Mouse (Mus musculus): ENCODE measurements around the gene Wnt1. TPM values are rescaled to one million over a fixed set of nuclear protein-coding genes. Genes with fewer than 3 reads are reported as not detected.
"Not testable (repeated sequence)": the region's sequence is repeated elsewhere in the genome, so short reads cannot be mapped to it uniquely, and the experiment has no call there.

Gene Wnt1
- total RNA-seq (2015), result not detected in 2 replicates
- total RNA-seq (2017), result not detected in 2 replicates

DNA sequence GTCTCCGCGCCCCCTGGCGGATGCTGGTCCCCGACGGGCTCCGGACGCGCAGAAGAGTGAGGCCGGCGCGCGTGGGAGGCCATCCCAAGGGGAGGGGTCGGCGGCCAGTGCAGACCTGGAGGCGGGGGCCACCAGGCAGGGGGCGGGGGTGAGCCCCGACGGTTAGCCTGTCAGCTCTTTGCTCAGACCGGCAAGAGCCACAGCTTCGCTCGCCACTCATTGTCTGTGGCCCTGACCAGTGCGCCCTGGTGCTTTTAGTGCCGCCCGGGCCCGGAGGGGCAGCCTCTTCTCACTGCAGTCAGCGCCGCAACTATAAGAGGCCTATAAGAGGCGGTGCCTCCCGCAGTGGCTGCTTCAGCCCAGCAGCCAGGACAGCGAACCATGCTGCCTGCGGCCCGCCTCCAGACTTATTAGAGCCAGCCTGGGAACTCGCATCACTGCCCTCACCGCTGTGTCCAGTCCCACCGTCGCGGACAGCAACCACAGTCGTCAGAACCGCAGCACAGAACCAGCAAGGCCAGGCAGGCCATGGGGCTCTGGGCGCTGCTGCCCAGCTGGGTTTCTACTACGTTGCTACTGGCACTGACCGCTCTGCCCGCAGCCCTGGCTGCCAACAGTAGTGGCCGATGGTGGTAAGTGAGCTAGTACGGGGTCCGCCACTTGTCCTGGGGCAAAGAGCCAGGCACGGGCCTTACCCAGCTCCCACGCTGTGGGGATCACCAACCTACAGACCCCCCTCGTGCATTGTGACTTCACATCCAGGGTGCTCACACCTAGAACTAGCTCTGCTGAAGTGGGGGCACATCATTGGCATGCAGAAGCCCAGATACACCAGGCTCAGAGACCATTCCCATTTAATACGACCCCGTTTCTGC, at the start of gene Wnt1:
Wnt1 (plus strand) TSS at position 197 of the 875 bp plus-strand sequence.
- peak; percentile 55 for ATAC-seq (ENCODE audit: poor library complexity, severe bottlenecking)

DNA sequence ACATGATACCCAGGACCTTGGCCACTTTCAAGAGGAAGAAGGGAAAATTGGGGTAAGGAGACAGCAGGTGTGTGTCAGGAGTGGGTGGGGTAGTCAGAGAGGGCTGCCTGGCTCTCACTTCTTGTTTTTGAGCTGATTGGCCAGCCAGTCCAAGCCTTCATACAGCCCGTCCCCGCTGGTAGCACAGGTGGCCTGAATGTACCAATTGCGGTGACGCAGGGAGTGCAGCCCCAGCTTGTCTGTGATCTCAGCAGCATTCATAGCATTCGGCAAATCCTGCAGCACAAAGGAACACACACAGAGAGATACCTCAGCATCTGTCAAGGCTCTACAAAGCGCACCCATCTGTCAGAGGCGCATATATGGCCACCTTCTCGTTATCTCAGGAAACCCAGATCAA, 49.4 kb upstream of the Wnt1 start:
- no peak for ATAC-seq (ENCODE audit: poor library complexity, severe bottlenecking)

DNA sequence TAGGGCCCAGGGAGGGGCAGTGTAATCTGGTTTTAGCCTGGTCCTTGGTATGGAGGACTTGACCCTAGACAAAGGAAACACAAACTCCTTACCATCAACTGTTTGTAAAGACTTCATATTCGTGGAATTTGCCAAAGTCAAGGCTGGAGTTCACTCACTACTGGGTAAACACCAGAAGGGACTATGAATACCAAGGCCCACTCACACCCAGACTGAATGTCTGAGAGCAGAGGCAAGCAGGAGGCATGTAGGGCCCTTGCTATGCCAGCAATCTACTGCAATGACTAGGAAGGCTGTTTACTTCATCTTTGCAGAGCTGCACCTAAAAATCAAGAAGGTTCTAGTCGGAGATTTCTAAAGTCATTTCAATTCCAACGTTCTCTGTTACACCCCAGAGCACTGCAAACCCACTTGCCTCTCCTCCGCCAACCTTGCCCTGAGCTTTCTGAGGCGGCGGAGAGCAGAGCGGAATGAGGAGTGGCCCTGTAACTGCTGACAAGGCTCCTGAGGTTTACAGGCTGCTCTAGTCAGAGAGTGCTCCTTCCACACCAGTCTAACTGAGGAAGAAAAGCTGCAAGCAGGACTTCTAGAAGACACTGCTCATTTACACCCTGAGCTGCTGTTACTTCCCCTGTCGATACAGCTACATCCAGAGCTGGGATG, 46.8 kb upstream of the Wnt1 start:
- no peak for ATAC-seq (ENCODE audit: poor library complexity, severe bottlenecking)

DNA sequence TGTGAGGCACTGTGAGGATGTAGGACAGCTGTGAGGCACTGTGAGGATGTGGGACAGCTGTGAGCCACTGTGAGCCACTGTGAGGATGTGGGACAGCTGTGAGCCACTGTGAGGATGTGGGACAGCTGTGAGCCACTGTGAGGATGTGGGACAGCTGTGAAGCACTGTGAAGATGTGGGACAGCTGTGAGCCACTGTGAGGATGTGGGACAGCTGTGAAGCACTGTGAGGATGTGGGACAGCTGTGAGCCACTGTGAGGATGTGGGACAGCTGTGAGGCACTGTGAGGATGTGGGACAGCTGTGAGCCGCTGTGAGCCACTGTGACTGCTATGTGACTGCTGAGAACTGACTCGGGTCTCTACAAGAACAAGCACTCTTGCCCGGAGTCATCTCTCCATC, 45.8 kb upstream of the Wnt1 start:
- ATAC-seq (ENCODE audit: poor library complexity, severe bottlenecking), result not testable (repeated sequence)

DNA sequence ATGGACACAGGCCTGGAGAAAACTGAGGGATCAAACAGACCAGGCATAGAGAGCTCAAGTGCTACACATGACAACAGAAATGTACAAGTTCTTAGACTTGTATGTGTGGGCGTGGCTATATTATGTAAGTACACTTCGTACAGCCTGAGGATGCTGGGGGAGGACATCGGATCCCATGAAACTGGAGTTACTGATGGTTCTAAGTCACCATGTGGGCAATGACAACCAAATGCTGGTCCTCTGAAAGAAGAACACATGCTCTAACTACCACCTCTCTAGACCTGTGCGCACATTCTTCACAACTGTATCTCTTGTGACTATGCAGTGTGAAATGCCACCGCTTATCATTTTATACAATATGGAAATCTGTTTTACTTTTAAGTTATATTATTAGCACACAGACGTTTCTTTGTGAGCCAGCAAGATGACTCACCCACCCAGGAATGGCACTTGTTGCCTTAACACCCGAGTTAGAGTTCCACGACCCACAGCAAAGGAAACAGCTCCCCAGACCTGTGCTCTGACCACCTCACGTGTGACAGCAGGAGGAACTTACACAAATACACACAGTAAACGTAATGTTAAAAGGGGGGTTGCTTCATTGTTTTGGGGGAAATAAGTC, 43.2 kb upstream of the Wnt1 start:
- ATAC-seq (ENCODE audit: poor library complexity, severe bottlenecking), result no peak

DNA sequence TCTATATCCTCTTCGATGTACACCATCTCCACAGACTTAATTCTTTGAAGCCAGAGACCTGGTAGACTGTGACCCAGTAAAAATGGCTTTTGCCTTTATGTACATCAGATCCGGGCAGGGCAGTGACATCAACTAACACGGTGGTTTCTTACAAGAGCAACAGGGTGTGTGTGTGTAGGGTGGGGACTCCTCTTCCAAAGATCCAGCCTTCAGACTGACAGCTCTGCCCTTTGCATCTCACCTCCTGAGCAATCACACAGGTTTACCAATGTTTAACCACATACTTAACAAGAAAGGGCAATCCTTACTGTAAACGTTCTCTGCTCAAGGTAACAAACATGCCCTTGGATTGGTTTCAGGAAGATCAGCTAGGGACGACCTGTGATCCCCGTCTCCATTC, 42.4 kb upstream of the Wnt1 start:
- ATAC-seq (ENCODE audit: poor library complexity, severe bottlenecking), result no peak

DNA sequence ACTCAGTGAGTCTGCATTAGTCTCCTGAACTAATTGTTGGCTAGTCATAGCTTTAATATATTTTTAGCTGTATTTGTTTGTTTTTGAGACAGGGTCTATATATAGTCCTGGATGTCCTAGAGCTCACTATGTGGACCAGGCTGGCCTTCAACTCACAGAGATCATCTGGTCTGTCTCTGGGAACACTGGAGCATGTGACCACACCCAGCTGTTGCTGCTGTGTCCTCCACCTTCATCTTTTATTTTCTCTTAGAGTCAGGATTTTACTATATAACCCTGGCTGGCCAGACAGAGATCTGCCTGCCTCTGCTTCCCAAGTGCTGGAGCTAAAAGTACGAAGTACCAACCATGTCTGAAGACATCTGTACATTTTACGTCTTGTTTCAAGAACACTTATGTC, 40.6 kb upstream of the Wnt1 start:
- no peak for ATAC-seq (ENCODE audit: poor library complexity, severe bottlenecking)

DNA sequence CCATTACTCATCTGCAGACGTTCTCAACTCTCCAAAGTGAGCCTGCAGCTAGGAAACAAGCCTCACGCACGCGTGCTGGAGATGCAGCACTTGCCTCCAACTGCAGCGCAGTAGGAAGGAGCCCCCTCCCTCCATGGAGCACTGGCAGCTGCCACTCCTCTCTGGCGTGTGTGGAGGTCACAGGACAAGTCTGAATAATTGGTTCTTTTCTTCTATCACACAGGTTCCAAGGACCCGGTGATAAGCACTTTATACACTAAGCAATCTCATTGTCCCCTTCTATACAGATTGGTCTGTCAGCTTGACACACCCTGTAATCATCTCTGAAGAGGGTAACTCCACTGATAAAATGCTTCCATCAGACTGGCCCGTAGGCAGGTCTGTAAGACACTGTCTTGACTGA, 36.6 kb upstream of the Wnt1 start:
- no peak for ATAC-seq (ENCODE audit: poor library complexity, severe bottlenecking)

DNA sequence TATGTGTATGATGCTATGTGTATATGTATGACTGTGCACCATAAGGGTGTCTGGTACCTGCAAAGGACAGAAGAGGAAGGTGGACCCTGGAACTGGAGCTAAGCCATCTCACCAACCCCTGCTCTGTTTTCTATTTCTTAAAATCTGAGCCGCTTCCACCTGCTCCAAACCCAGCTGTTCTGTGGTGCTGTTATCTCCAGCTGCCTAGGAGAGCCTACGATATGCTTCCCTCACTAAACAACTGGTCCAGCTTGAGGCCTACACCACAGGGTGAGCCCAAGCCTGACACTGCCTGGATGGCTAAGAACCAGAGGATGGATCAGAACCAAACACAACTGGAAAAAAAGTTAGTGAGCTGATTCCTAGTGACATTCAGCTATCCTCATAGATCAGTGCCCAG, 35.5 kb upstream of the Wnt1 start:
- ATAC-seq (ENCODE audit: poor library complexity, severe bottlenecking), result no peak

DNA sequence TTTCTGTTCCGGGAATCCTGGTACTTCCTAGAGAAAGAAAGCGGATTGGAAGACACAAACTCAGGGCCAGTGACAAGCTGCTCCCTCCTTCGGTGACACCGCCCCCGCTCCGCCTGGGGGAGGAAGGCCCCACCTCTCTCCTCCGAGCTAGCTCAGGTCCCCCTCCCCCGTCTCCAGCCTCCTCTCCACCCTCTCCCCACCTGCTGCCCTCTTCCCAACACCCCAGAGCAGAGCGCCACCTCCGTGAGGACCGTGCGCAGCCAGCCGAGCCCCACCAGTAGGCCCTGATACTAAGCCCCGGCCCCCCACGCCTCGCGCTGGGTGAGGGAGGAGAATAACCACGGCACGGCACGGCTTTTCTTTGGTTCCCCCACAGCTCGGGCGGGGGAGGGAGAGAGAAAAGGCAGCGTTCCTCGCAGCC, 27.4 kb upstream of the Wnt1 start:
- ATAC-seq (ENCODE audit: poor library complexity, severe bottlenecking), result peak; percentile 50

DNA sequence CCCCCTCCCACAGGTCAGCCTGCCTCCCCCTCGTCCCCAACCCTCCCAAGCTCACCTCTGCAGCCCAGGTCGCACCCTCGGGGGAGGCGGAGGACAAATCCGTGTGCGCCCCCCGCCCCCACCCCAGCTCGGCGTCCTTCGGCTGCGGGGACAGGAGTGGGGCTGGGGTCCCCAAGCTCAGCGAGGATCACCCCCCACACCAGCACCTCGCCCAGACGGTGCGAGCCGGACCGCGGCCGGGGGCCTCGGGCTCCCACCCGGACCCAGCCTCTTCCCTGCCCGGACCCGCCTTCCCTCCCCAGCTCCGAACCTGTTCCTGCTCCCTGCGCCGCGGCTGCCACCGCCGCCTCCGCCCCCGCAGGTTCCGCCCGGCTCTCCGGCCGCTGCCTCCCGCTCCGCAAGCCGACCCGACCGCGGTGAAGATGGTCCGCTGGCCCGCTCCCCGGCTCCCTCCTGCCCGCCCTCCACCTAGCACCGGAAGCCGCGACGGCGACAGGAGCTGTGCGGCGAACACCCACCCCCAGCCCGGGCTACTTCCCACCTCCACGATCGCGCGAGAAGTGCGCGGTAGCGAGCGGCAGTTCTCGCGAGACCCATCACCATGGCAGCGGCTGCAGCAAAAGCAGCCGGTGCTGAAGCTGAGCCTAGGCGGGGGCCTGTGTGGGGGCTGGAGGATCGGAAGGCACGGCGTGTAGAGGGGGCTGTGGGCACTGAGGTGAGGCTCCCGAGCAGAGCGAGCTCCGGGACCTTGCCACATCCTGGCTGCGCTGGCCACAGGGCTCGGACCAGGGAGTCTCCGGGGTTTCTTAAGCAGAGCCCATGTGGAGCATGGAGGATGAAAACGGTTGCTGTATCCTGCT, 26.8 kb upstream of the Wnt1 start, which contains the start of gene Arf3:
Arf3 (minus strand) TSS at position 545 of the 860 bp plus-strand sequence.
- peak; percentile 95 for ATAC-seq (ENCODE audit: poor library complexity, severe bottlenecking)

DNA sequence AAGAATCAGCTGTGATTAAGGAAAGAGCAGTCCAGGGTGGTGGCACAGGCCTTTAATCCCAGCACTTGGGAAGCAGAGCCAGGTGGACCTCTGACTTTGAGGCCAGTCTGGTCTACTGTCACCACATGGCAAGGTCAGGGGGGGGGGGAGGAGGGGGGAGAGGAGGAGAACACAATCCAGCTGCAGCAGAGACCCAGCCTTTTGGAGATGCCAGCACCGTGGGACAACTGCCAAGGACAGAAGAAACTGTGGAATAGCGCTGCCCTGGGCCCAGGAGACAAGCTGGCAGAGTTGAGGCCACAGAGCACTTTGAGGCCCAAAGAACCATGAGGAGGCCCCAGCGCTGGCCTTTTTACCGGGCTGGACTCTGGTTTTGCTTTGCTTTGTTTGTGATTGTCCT, 23.7 kb upstream of the Wnt1 start:
- no peak for ATAC-seq (ENCODE audit: poor library complexity, severe bottlenecking)

DNA sequence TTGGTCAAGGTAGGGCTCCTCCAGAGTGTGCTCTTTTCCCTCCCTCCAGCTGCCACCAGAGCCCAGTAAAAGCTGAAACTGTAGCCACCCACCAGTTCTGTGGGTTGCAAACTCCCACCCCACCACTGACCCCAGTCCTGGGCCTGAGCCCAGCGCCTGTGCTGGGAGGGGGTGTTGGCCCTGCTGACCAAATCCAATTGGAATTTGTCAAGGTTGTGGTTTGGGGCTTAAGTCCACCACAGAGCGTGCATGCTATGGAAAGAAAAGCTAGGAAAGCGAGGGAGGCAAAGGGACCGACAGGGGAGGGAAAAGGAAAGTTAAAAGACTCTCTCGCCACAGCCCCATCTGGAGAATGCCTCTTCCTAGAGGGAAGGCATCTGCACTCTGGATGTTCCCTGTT, 21.4 kb upstream of the Wnt1 start:
- ATAC-seq (ENCODE audit: poor library complexity, severe bottlenecking), result no peak

DNA sequence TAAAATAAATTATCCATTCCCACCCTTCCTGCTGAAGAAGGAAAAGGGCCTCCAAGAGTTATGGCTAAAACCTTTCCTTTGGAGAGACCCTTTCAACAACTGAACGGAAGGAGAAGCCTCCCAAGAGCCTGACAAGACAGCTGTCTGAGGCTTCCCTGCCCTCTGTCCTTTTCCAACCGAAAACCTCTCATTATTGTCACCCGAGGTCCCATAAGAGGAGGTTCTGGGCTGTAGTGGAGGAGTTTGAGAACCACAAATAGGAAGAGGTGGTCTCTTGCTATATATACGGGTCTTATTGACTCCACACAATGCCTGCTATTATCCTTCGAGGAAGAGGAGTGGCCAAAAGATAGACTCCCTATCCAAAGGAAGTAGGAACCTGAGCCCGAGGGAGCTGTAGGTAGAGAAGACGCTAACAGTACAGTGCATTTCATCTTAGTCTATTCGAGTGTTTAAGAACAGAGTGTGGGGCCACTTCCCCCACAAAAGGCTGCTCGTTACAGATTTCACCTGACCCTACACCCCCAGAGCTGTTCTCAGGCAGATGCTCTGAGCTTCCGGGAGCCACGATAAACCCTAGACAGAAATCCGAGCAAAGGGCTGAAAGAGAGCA, 17.7 kb upstream of the Wnt1 start:
- peak; percentile 19 for ATAC-seq (ENCODE audit: poor library complexity, severe bottlenecking)

DNA sequence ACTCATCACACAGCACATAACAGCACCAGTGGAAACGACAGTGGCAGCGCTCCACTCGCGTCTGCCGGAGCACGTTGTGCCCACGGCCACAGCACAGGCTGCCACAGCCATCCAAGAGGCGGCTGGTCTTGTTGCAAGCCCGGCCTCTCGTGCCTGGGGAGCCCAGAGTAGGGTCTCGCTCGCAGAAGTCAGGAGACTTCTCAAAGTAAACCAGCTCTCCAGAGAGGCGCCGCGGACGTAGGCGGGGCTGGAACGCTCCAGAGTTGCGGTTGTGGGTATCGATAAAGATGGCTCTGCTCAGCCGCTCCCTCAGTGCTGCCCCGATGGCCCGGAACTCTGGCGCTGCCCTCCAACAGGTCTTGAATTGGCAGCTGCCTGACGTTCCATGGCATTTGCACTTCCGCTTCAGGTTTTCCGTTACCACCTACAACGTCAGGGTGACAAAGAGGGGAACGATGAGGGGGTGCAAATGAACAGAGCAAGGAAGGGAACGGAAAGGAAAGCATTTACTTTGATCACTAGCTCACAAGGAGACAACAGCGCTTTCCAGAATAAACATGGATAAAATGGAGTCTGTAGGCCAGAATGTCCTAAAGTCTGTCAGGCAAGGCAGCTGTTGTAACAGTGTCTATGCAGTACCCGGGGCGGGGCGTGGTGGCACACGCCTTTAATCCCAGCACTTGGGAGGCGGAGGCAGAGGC, 17.0 kb upstream of the Wnt1 start:
- ATAC-seq (ENCODE audit: poor library complexity, severe bottlenecking), result peak; percentile 87

DNA sequence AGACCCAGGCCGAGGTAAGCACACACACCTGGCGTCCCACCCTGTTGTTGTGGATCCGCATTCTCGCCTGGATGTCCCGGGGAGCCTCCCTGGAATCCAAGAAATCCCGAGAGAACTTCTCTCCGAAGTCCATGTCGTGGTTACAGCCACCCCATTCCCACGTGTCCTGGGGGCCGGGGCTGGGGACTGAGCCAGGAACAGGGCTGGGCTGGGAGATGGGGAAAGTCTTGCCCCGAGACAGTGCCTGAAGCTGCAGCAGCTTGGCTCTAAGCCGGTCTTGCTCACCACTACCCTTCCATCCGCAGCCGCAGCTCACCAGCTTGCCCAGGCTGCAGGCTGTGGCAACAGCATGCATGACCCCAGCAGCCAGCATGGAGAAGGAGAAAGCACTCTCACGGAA, 15.6 kb upstream of the Wnt1 start:
- ATAC-seq (ENCODE audit: poor library complexity, severe bottlenecking), result no peak

DNA sequence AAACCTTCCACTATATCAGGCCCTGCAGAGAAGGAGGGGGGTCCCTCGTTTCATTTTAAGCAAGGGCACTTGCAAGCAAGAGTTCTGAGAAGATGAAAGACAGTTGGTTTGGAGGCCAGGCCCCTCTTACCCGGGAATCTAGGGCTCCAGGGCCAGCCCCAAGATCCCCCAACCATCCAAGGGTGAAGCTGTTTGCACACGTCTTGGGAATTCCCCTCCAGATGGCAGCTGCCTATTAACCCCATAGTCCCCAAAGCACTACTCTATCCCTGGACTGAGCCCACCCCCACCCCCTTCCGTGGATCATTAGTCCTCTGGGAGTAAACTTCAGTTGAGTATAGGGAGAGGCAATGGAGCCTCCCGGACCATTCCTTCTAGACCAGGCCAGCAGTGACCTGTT, 14.1 kb upstream of the Wnt1 start:
- no peak for ATAC-seq (ENCODE audit: poor library complexity, severe bottlenecking)

DNA sequence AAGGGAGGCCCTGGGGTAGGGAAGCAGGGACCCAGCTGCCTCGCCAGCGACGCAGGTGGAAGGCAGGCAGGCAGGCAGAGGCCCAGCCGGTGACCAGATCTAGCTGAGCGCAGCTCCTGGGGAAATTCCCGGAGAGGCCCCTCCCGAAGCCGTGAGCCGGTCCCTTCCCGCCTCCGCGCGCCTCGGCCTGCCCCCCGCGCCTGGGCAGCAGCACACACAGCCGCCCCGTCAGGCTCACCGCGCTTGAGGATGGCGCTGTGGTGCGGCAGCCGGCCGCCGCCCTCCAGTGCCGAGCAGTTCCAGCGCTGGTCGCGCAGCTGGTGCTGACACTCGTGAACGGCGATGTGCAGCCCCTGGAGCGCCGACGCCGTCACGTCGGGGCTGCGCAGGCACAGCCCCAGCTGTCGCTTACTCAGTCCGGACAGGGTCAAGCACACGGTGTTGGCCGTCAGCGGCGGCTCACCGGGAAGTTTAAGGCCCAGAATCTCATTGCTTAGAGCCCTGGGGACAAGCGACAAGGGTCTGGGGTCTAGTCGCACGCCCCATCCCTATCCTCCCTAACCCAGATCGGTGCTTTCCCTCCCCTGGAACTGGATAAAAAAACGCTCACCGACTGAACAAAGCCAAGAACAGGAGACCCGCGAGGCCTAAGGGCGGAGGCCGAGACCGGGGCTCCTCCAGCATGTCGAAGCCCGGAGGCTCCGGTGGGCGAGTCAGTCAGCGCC, 13.2 kb upstream of the Wnt1 start:
- ATAC-seq (ENCODE audit: poor library complexity, severe bottlenecking), result no peak

DNA sequence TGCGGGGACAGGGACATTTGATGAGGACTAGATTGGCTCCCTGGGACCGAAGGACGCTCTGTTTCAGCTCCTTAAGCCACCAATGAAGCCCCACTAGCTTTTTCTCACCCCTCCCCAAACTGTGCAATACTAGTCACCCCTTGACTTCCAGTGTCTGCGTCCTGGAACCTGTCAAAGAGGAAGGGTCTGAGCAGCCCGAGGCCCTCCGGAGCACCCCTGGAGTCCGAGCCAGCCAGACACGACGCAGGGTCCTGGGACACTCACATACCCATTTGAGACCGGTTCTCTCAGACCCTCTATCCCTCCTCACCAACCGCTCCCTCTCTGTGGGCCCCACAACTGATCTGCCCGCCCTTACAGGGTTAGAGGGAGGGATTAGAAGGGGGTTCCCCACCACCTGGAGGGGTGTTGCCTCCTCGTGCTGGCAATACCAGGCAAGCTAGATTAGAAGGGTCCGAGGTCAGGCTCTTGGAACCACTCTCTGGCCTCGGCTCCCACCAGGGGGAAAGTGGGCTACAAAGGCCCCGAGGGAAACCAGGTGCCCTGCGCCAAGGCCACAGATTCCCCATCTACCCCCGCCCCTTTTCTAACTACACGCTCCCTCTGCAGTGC, 12.5 kb upstream of the Wnt1 start:
- no peak for ATAC-seq (ENCODE audit: poor library complexity, severe bottlenecking)
